32 mouse cellular contexts compared by ENCODE assay signal in the genomic region with DNA sequence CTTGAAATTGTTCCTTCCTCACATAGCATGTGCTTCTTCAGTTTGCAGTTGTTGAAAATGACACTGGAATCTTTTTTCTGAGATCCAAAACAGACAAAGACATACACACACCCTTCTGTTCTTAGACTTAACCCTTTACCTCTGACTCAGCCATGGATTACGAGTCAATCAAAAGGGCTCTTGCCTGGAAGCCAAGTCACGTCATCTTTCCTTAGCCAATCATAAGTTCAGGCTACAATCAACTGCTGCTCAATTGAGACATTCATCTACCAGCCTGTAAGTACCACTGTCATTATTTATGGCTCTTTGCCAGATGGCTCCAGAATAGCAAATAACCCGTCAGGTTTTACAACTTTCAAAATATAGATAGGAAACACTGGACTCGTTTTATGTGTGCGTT. TPM values are rescaled to one million over a fixed set of nuclear protein-coding genes. Genes with fewer than 3 reads are reported as not detected.
"Had no signal": no experiment of that assay in that cellular context is flagged by ENCODE, and none has a peak within 500 bp of the region (broad histone marks: within the 10 kb centered on the region; RNA-seq: fewer than 3 reads in every experiment).

A gene (minus strand): TSS at position 101 of the 400 bp plus-strand sequence.

- ATAC-seq: hindbrain, postnatal 0 days had no signal

- H3K4me1 ChIP-seq: heart, embryonic 15.5 days; hindbrain, embryonic 13.5 days; hindbrain, embryonic 15.5 days; limb, embryonic 13.5 days; limb, embryonic 15.5 days; liver, embryonic 13.5 days; liver, embryonic 15.5 days had no signal

- H3K36me3 ChIP-seq: heart, embryonic 13.5 days; heart, embryonic 15.5 days; hindbrain, embryonic 13.5 days; hindbrain, embryonic 15.5 days; limb, embryonic 13.5 days; limb, embryonic 15.5 days; liver, embryonic 13.5 days; liver, embryonic 15.5 days had no signal

- H3K27me3 ChIP-seq: heart, embryonic 13.5 days; heart, embryonic 15.5 days; hindbrain, embryonic 13.5 days; hindbrain, embryonic 15.5 days; limb, embryonic 13.5 days; limb, embryonic 15.5 days; liver, embryonic 13.5 days; liver, embryonic 15.5 days had no signal

- H3K27ac ChIP-seq: heart, adult 2 months; heart, embryonic 13.5 days; heart, embryonic 15.5 days; hindbrain, embryonic 13.5 days; hindbrain, embryonic 15.5 days; hindbrain, postnatal 0 days; layer of hippocampus, adult 2 months; left cerebral cortex, adult 2 months; limb, embryonic 13.5 days; limb, embryonic 15.5 days; liver, embryonic 13.5 days; liver, embryonic 15.5 days had no signal

- H3K9me3 ChIP-seq: heart, embryonic 13.5 days; heart, embryonic 15.5 days; hindbrain, embryonic 13.5 days; hindbrain, embryonic 15.5 days; limb, embryonic 13.5 days; limb, embryonic 15.5 days; liver, embryonic 13.5 days; liver, embryonic 15.5 days had no signal

- DNase-seq: gastrocnemius, postnatal 14 days; gastrocnemius, postnatal 36 days; heart, adult 11 months; heart, adult 2 months; heart, postnatal 14 days; heart, postnatal 36 days; kidney, adult 18-20 months; kidney, adult 8-10 months; kidney, postnatal 10 days; kidney, postnatal 25 days; kidney, postnatal 4 days; left cerebral cortex, postnatal 4 days; liver, embryonic 13.5 days had no signal

- H3K4me3 ChIP-seq: heart, adult 2 months; heart, embryonic 13.5 days; heart, embryonic 15.5 days; hindbrain, embryonic 13.5 days; hindbrain, embryonic 15.5 days; layer of hippocampus, adult 2 months; left cerebral cortex, adult 2 months; limb, embryonic 13.5 days; limb, embryonic 15.5 days; liver, embryonic 13.5 days; liver, embryonic 15.5 days had no signal

- H3K4me2 ChIP-seq: heart, embryonic 11.5 days; heart, embryonic 13.5 days; heart, embryonic 15.5 days; hindbrain, embryonic 13.5 days; hindbrain, embryonic 15.5 days; limb, embryonic 13.5 days; limb, embryonic 15.5 days; liver, embryonic 13.5 days; liver, embryonic 15.5 days had no signal

- H3K9ac ChIP-seq: heart, embryonic 13.5 days; heart, embryonic 15.5 days; hindbrain, embryonic 13.5 days; hindbrain, embryonic 15.5 days; limb, embryonic 13.5 days; limb, embryonic 15.5 days; liver, embryonic 13.5 days; liver, embryonic 15.5 days had no signal

RNA-seq across cellular contexts. Expression of the gene that starts here (rescaled TPM):
- polyA plus RNA-seq: gonadal fat pad, adult 2 months; heart, adult 2 months; heart, embryonic 13.5 days; heart, embryonic 15.5 days; heart, postnatal 0 days; hindbrain, embryonic 11.5 days; hindbrain, embryonic 13.5 days; hindbrain, embryonic 15.5 days; hindbrain, postnatal 0 days; intestine, embryonic 14.5 days; kidney, embryonic 14.5 days; kidney, embryonic 16.5 days; limb, embryonic 11.5 days; liver, adult 2 months; liver, embryonic 13.5 days; liver, embryonic 15.5 days had no signal
